Mouse (Mus musculus) midbrain, embryonic 12.5 days (tissue): Measurements from ENCODE around the gene Cryzl1. TPM values are rescaled to one million over a fixed set of nuclear protein-coding genes. Genes with fewer than 3 reads are reported as not detected.
"Not testable (repeated sequence)": the region's sequence is repeated elsewhere in the genome, so short reads cannot be mapped to it uniquely, and the experiment has no call there.

Experiments used
- ATAC-seq: fragments of 200-750 bp; cut with Nextera tagmentation; 2 replicates; pipeline ENCODE4 v1.8.0; 2017; ENCODE audit warnings: low read depth, moderate TSS enrichment, moderate library complexity; ENCODE audit not compliant: low FRiP score
- H3K27ac ChIP-seq: fragments of 300-500 bp; sonication (generic); replicated peaks from 2 replicates; pipeline ENCODE4 v1.5.1; 2016; ENCODE audit warnings: mild to moderate bottlenecking
- H3K27me3 ChIP-seq: fragments of 300-500 bp; sonication (generic); 2 replicates; pipeline ENCODE4 v1.6.1; 2016; ENCODE audit warnings: mild to moderate bottlenecking
- H3K36me3 ChIP-seq: fragments of 300-500 bp; sonication (generic); 2 replicates; pipeline ENCODE4 v1.6.1; 2016
- H3K4me1 ChIP-seq: fragments of 300-500 bp; sonication (generic); 2 replicates; pipeline ENCODE4 v1.6.1; 2016
- H3K4me2 ChIP-seq: fragments of 300-500 bp; sonication (generic); replicated peaks from 2 replicates; pipeline ENCODE4 v1.6.1; 2016; ENCODE audit warnings: mild to moderate bottlenecking, moderate library complexity
- H3K4me3 ChIP-seq: fragments of 300-500 bp; sonication (generic); 2 replicates; pipeline ENCODE4 v1.5.1; 2016; ENCODE audit warnings: mild to moderate bottlenecking
- H3K9ac ChIP-seq: fragments of 300-500 bp; sonication (generic); replicated peaks from 2 replicates; pipeline ENCODE4 v1.6.1; 2016; ENCODE audit warnings: mild to moderate bottlenecking, moderate library complexity
- H3K9me3 ChIP-seq: fragments of 300-500 bp; sonication (generic); 2 replicates; pipeline ENCODE4 v1.6.1; 2016; ENCODE audit warnings: mild to moderate bottlenecking
- WGBS: fragments of 180-500 bp; shearing (Covaris S2); methylation state at CpG from one replicate; pipeline ENCODE4 v1.1.7; 2016; 5-methylcytosine and 5-hydroxymethylcytosine counted together
- polyA plus RNA-seq: library from polyadenylated mRNA; unstranded; fragments of >200 nt; fragmentation: Nextera tagmentation; extraction: Ambion mirVana; gene quantifications from 2 replicates; pipeline ENCODE4 v1.2.1, GENCODE M21; 2016

Gene Cryzl1
- polyA plus RNA-seq, 1 experiment from 2014 or later = 81.7 TPM

GRCm38 (mm10) chr16:91648220-91648550 is 80.6 kb downstream of the Cryzl1 start:
- WGBS = 2% methylated on average over 24 of the region's 25 CpGs
- Histone ChIP-seq H3K27ac (peak overlapping the region; percentile 98), H3K4me1 (peaks cover 17% of the 10 kb centered on the region), H3K36me3 (peaks cover 12% of the 10 kb centered on the region), H3K9me3 (no peaks in the 10 kb centered on the region), H3K27me3 (no peaks in the 10 kb centered on the region), H3K4me3 (peak overlapping the region; percentile 85), H3K4me2 (peak overlapping the region; percentile 65), H3K9ac (peak overlapping the region; percentile 84)
- ATAC-seq = peak; percentile 55

GRCm38 (mm10) chr16:91647461-91648219 is 81.1 kb downstream of the Cryzl1 start, which contains the start of gene Son:
Son (plus strand) TSS chr16:91647506.
- Histone ChIP-seq H3K4me3 (peak within 1 kb of the TSS; percentile 85), H3K27me3 (no peaks in the 10 kb centered on the region), H3K9me3 (no peaks in the 10 kb centered on the region), H3K36me3 (peaks cover 14% of the 10 kb centered on the region), H3K27ac (peak within 1 kb of the TSS; percentile 98), H3K4me2 (peak within 1 kb of the TSS; percentile 94), H3K9ac (peak within 1 kb of the TSS; percentile 84), H3K4me1 (peaks cover 17% of the 10 kb centered on the region)
- WGBS = under 1% methylated on average over 69 of the region's 70 CpGs
- peak; percentile 96 for ATAC-seq

GRCm38 (mm10) chr16:91646681-91647419 is 81.9 kb downstream of the Cryzl1 start, which contains the start of gene Gart:
Gart (minus strand) TSS chr16:91646952.
- H3K9ac ChIP-seq = peak within 1 kb of the TSS; percentile 84
- peak within 1 kb of the TSS; percentile 85 for H3K4me3 ChIP-seq
- no peaks in the 10 kb centered on the region for H3K9me3 ChIP-seq
- H3K36me3 ChIP-seq = peaks cover 14% of the 10 kb centered on the region
- under 1% methylated on average over 59 of the region's 59 CpGs for WGBS
- H3K4me1 ChIP-seq = peaks cover 15% of the 10 kb centered on the region
- peak within 1 kb of the TSS; percentile 98 for H3K27ac ChIP-seq
- H3K27me3 ChIP-seq = no peaks in the 10 kb centered on the region
- peak; percentile 89 for ATAC-seq
- peak within 1 kb of the TSS; percentile 94 for H3K4me2 ChIP-seq

- Histone ChIP-seq H3K9me3 (no peaks in the 10 kb centered on the region), H3K4me2 (peak overlapping the region; percentile 94), H3K4me3 (peak overlapping the region; percentile 85), H3K27ac (peak overlapping the region; percentile 98), H3K27me3 (no peaks in the 10 kb centered on the region), H3K9ac (peak overlapping the region; percentile 78), H3K4me1 (peaks cover 15% of the 10 kb centered on the region), H3K36me3 (peaks cover 18% of the 10 kb centered on the region)
- WGBS = under 1% methylated on average over 11 of the region's 11 CpGs
- ATAC-seq = no peak
Observed at GRCm38 (mm10) chr16:91645995-91646602, 82.7 kb downstream of the Cryzl1 start.

- no CpG with 5 or more reads among the region's 2 CpGs for WGBS
- H3K4me3 ChIP-seq, H3K9ac ChIP-seq, H3K27me3 ChIP-seq, H3K4me2 ChIP-seq, ATAC-seq, H3K27ac ChIP-seq, H3K9me3 ChIP-seq: not testable (repeated sequence)
- Histone ChIP-seq H3K4me1 (peaks cover 15% of the 10 kb centered on the region), H3K36me3 (peaks cover 24% of the 10 kb centered on the region)
Observed at GRCm38 (mm10) chr16:91645420-91645819, 83.4 kb downstream of the Cryzl1 start.

- Histone ChIP-seq H3K36me3 (peaks cover 29% of the 10 kb centered on the region), H3K27ac (no peak overlapping the region), H3K9ac (no peak overlapping the region), H3K4me3 (no peak overlapping the region), H3K27me3 (no peaks in the 10 kb centered on the region), H3K4me2 (no peak overlapping the region), H3K4me1 (peaks cover 15% of the 10 kb centered on the region), H3K9me3 (no peaks in the 10 kb centered on the region)
- WGBS = 85% methylated on average over 2 of the region's 2 CpGs
- no peak for ATAC-seq
Observed at GRCm38 (mm10) chr16:91644901-91645300, 83.9 kb downstream of the Cryzl1 start.

GRCm38 (mm10) chr16:91640171-91640570 is 88.6 kb downstream of the Cryzl1 start:
- Histone ChIP-seq H3K9ac (no peak overlapping the region), H3K9me3 (no peaks in the 10 kb centered on the region), H3K36me3 (peaks cover 76% of the 10 kb centered on the region), H3K27ac (no peak overlapping the region), H3K4me2 (no peak overlapping the region), H3K27me3 (no peaks in the 10 kb centered on the region), H3K4me1 (0 out of 2 replicates have a peak, but pooled peaks cover 5% of the 10 kb centered on the region), H3K4me3 (no peak overlapping the region)
- WGBS = 96% methylated on average over 8 of the region's 8 CpGs
- no peak for ATAC-seq

- H3K4me1 ChIP-seq = 0 out of 2 replicates have a peak, but pooled peaks cover 1% of the 10 kb centered on the region
- WGBS = 95% methylated on average over 2 of the region's 2 CpGs
- no peaks in the 10 kb centered on the region for H3K27me3 ChIP-seq
- ATAC-seq = no peak
- H3K27ac ChIP-seq = no peak overlapping the region
- no peak overlapping the region for H3K4me2 ChIP-seq
- H3K4me3 ChIP-seq = no peak overlapping the region
- peaks cover 80% of the 10 kb centered on the region for H3K36me3 ChIP-seq
- H3K9me3 ChIP-seq = no peaks in the 10 kb centered on the region
- H3K9ac ChIP-seq = no peak overlapping the region
Observed at GRCm38 (mm10) chr16:91639636-91640035, 89.1 kb downstream of the Cryzl1 start.

Other genes with a start within 250 kb of the Cryzl1 start
- 56.5 and 60.0 TPM in 2 replicates for gene Ifnar1, start 243.7 kb downstream of the Cryzl1 start, polyA plus RNA-seq
- 41.0 and 43.4 TPM in 2 replicates for gene Ifngr2, start 181.9 kb downstream of the Cryzl1 start, polyA plus RNA-seq
- gene Tmem50b, start 131.2 kb downstream of the Cryzl1 start, polyA plus RNA-seq = 42.6 and 43.6 TPM in 2 replicates
- 6.8 and 7.8 TPM in 2 replicates for gene Dnajc28, start 109.9 kb downstream of the Cryzl1 start, polyA plus RNA-seq
- 100 and 102 TPM in 2 replicates for gene Gart, start 82.0 kb downstream of the Cryzl1 start, polyA plus RNA-seq
- gene Son, start 81.5 kb downstream of the Cryzl1 start, polyA plus RNA-seq = 163 and 170 TPM in 2 replicates
- 33.6 and 35.5 TPM in 2 replicates for gene Donson, start 40.2 kb downstream of the Cryzl1 start, polyA plus RNA-seq
- 75.4 and 75.7 TPM in 2 replicates for gene Itsn1, start 306 bp upstream of the Cryzl1 start, polyA plus RNA-seq